Mouse (Mus musculus) erythroblast, embryonic 14.5 days (primary cell): ENCODE measurements around the gene Pglyrp2.

Experiments
- GATA1 ChIP-seq: IDR thresholded peaks from 2 replicates; pipeline ENCODE4 v1.6.1; 2012; ENCODE audit warnings: low read length, inconsistent platforms, mixed read lengths
- TAL1 ChIP-seq: IDR thresholded peaks from 3 replicates; pipeline ENCODE4 v1.6.1; 2012; ENCODE audit warnings: low read length, inconsistent platforms, mixed read lengths

DNA sequence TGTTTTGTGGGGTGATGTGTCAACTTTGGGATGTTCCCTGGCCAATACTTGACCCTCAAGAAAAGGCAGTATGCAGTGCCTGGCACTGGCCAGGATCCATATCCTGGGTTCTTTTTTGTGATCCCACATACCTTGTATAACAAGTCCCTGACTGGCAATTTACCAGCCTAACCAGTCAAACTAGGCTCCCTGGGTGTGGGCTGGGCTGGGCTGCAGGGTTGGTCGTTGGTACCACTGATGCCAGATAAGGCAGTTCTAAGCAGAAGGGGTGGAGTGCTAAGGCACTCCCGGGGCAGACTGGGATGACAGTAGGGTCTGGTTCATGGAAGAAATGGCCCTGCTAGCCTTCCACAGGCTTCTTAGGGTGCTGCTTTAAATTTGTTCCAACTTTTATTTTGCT is 31.0 kb upstream of the Pglyrp2 start:
- peak; percentile 72 for TF ChIP-seq GATA1
- no peak for TF ChIP-seq TAL1
